Mouse (Mus musculus) kidney, postnatal 0 days (tissue): ENCODE results near the gene Copz2. TPM values are rescaled to one million over a fixed set of nuclear protein-coding genes. Genes with fewer than 3 reads are reported as not detected.

Experiments used
- ATAC-seq: fragments of 200-750 bp; cut with Nextera tagmentation; replicated peaks from 2 replicates; pipeline ENCODE4 v1.8.0; 2017; ENCODE audit warnings: low read depth, moderate number of reproducible peaks, moderate TSS enrichment, moderate library complexity; ENCODE audit not compliant: low FRiP score
- DNase-seq: peaks from one replicate; pipeline ENCODE4 v3.0.0-alpha.2; 2016; ENCODE audit warnings: low spot score
- H3K27ac ChIP-seq: fragments of 300-500 bp; sonication (generic); 2 replicates; pipeline ENCODE4 v1.5.1; 2014; ENCODE audit warnings: mild to moderate bottlenecking
- H3K27me3 ChIP-seq: fragments of 300-500 bp; sonication (generic); 2 replicates; pipeline ENCODE4 v1.6.1; 2014; ENCODE audit warnings: low read length, mixed read lengths; ENCODE audit not compliant: insufficient read depth
- H3K36me3 ChIP-seq: fragments of 300-500 bp; sonication (generic); 2 replicates; pipeline ENCODE4 v1.6.1; 2014; ENCODE audit warnings: low read length, mixed read lengths; ENCODE audit not compliant: insufficient read depth
- H3K4me1 ChIP-seq: fragments of 300-500 bp; sonication (generic); replicated peaks from 2 replicates; pipeline ENCODE4 v1.6.1; 2014; ENCODE audit warnings: antibody characterized with exemption, low read length, mixed read lengths; ENCODE audit not compliant: insufficient read depth
- H3K4me2 ChIP-seq: fragments of 300-500 bp; sonication (generic); 2 replicates; pipeline ENCODE4 v1.6.1; 2014; ENCODE audit warnings: mild to moderate bottlenecking, low read length, moderate library complexity, mixed read lengths
- H3K4me3 ChIP-seq: fragments of 300-500 bp; sonication (generic); replicated peaks from 2 replicates; pipeline ENCODE4 v1.5.1; 2014; ENCODE audit warnings: low read depth, low read length
- H3K9ac ChIP-seq: fragments of 300-500 bp; sonication (generic); 2 replicates; pipeline ENCODE4 v1.6.1; 2014; ENCODE audit warnings: low read depth, low read length
- H3K9me3 ChIP-seq: fragments of 300-500 bp; sonication (generic); replicated peaks from 2 replicates; pipeline ENCODE4 v1.6.1; 2016; ENCODE audit warnings: low read length, inconsistent platforms, mixed read lengths
- CTCF ChIP-seq: IDR thresholded peaks from 2 replicates; pipeline ENCODE4 v1.5.1; 2016; ENCODE audit warnings: antibody characterized with exemption, low read depth, mild to moderate bottlenecking, moderate library complexity
- WGBS: fragments of 180-500 bp; shearing (Covaris S2); extraction: QIAGEN DNeasy Blood & Tissue Kit; methylation state at CpG from one replicate; pipeline ENCODE4 v1.1.7; 2014; 5-methylcytosine and 5-hydroxymethylcytosine counted together
- microRNA counts: library from miRNA; unstranded; fragments of <30 nt; microRNA quantifications from one replicate; lab custom pipeline; 2015
- microRNA-seq: library from miRNA; unstranded; fragments of <30 nt; microRNA quantifications from one replicate; pipeline ENCODE4, GENCODE M21; 2016
- polyA plus RNA-seq: library from polyadenylated mRNA; unstranded; fragments of >200 nt; fragmentation: Nextera tagmentation; extraction: Ambion mirVana; gene quantifications from 2 replicates; pipeline ENCODE4 v1.2.1, GENCODE M21; 2015

Gene Copz2
- polyA plus RNA-seq, 1 experiment from 2014 or later, result 125 TPM

GRCm38 (mm10) chr11:96902639-96903635, 53.3 kb downstream of the Copz2 start:
- no peak for TF ChIP-seq CTCF
- Histone ChIP-seq H3K27me3 (no peaks in the 10 kb centered on the region), H3K36me3 (peaks cover 11% of the 10 kb centered on the region; the same call in 1 of the 2 replicates), H3K9me3 (no peaks in the 10 kb centered on the region), H3K4me3 (no peak overlapping the region), H3K9ac (no peak overlapping the region), H3K27ac (peak overlapping the region; percentile 58), H3K4me2 (no peak overlapping the region), H3K4me1 (peaks cover 14% of the 10 kb centered on the region)
- 14% methylated on average over 16 of the region's 16 CpGs for WGBS
- ATAC-seq, result no peak
- peak; percentile 73 for DNase-seq

- ATAC-seq, result no peak; the same call in 1 of the 2 replicates
- Histone ChIP-seq H3K27ac (no peak overlapping the region), H3K4me2 (no peak overlapping the region), H3K4me1 (peaks cover 14% of the 10 kb centered on the region), H3K4me3 (no peak overlapping the region), H3K27me3 (no peaks in the 10 kb centered on the region), H3K36me3 (peaks cover 28% of the 10 kb centered on the region), H3K9ac (no peak overlapping the region), H3K9me3 (no peaks in the 10 kb centered on the region)
- no peak for TF ChIP-seq CTCF
- WGBS, result 44% methylated on average over 15 of the region's 15 CpGs
- peak; percentile 24 for DNase-seq
These were observed 56.9 kb downstream of the Copz2 start for GRCm38 (mm10) chr11:96906431-96907161.

GRCm38 (mm10) chr11:96908594-96908993, 58.9 kb downstream of the Copz2 start:
- Histone ChIP-seq H3K36me3 (peaks cover 29% of the 10 kb centered on the region), H3K4me2 (no peak overlapping the region), H3K27ac (no peak overlapping the region), H3K9me3 (no peaks in the 10 kb centered on the region), H3K4me3 (no peak overlapping the region), H3K4me1 (0 out of 2 replicates have a peak, but pooled peaks cover under 1% of the 10 kb centered on the region), H3K27me3 (no peaks in the 10 kb centered on the region), H3K9ac (no peak overlapping the region)
- WGBS, result 91% methylated on average over 12 of the region's 12 CpGs
- ATAC-seq (no peak), DNase-seq (no peak)
- TF ChIP-seq CTCF, result no peak

- Histone ChIP-seq H3K27me3 (no peaks in the 10 kb centered on the region), H3K4me1 (no peaks in the 10 kb centered on the region; the same call in 1 of the 2 replicates), H3K27ac (no peak overlapping the region), H3K36me3 (peaks cover 29% of the 10 kb centered on the region), H3K4me3 (no peak overlapping the region), H3K9ac (no peak overlapping the region), H3K4me2 (no peak overlapping the region), H3K9me3 (no peaks in the 10 kb centered on the region)
- 27% methylated on average over 7 of the region's 7 CpGs for WGBS
- ATAC-seq, result peak; percentile 50; the same call in 1 of the 2 replicates
- peak; percentile 87 for TF ChIP-seq CTCF
- DNase-seq, result peak; percentile 95
These were observed 60.3 kb downstream of the Copz2 start for GRCm38 (mm10) chr11:96910003-96910402.

MicroRNA genes within 50 kb of the gene (microRNA counts, 519-probe panel; counts per million panel counts)
- microRNA mmu-miR-152 (lab: Ali Mortazavi, UCI), result 6,647 counts per million, percentile 93 among the panel's probes with 10 or more counts

Small RNA genes lying within 50 kb of the gene (microRNA-seq; reads per million reads assigned to microRNA genes)
- gene Mir152, result 260 reads per million, percentile 62 among the genes with 10 or more reads in this experiment

Other genes with a start within 250 kb of the Copz2 start
- 17.6 and 19.8 TPM in 2 replicates for gene Snx11, start 72.3 kb upstream of the Copz2 start, polyA plus RNA-seq
- 101 and 106 TPM in 2 replicates for gene Cbx1, start 60.7 kb upstream of the Copz2 start, polyA plus RNA-seq
- 77.3 and 88.0 TPM in 2 replicates for gene Nfe2l1, start 19.9 kb upstream of the Copz2 start, polyA plus RNA-seq
- 77.8 and 81.6 TPM in 2 replicates for gene Cdk5rap3, start 66.6 kb downstream of the Copz2 start, polyA plus RNA-seq
- 76.5 and 88.2 TPM in 2 replicates for gene Prr15l, start 78.2 kb downstream of the Copz2 start, polyA plus RNA-seq
- 31.7 and 33.2 TPM in 2 replicates for gene Pnpo, start 94.1 kb downstream of the Copz2 start, polyA plus RNA-seq
- 16.3 and 16.4 TPM in 2 replicates for gene Sp2, start 133.1 kb downstream of the Copz2 start, polyA plus RNA-seq
- gene Sp6, start 163.5 kb downstream of the Copz2 start, polyA plus RNA-seq, result 1.5 and 2.0 TPM in 2 replicates
- gene Scrn2, start 180.1 kb downstream of the Copz2 start, polyA plus RNA-seq, result 41.6 and 46.6 TPM in 2 replicates
- 1.0 and 1.2 TPM in 2 replicates for gene Lrrc46, start 191.5 kb downstream of the Copz2 start, polyA plus RNA-seq
- 71.9 and 79.6 TPM in 2 replicates for gene Mrpl10, start 191.7 kb downstream of the Copz2 start, polyA plus RNA-seq
- gene Osbpl7, start 200.8 kb downstream of the Copz2 start, polyA plus RNA-seq, result 6.6 and 7.6 TPM in 2 replicates